Mouse (Mus musculus) kidney, adult 2 months (tissue): Measurements from ENCODE around the gene Fam122a. TPM values are rescaled to one million over a fixed set of nuclear protein-coding genes. Genes with fewer than 3 reads are reported as not detected.
A peak's percentile ranks its signal among the peaks of the same experiment; 100 is the strongest.

Experiments used
- DNase-seq: peaks from one replicate; pipeline ENCODE4 v3.0.0; 2021
- H3K27ac ChIP-seq: fragments of 200-500 bp; 2 replicates; pipeline ENCODE4 v1.5.1; 2012; ENCODE audit warnings: low read depth, low read length, control low read depth, inconsistent platforms; ENCODE audit not compliant: insufficient read depth
- H3K27me3 ChIP-seq: fragments of 200-500 bp; replicated peaks from 2 replicates; pipeline ENCODE4 v1.6.1; 2012; ENCODE audit warnings: mild to moderate bottlenecking, moderate library complexity, low read length, inconsistent platforms; ENCODE audit not compliant: control insufficient read depth, insufficient read depth
- H3K36me3 ChIP-seq: fragments of 200-500 bp; 2 replicates; pipeline ENCODE4 v1.6.1; 2012; ENCODE audit warnings: mild to moderate bottlenecking, moderate library complexity, low read length, inconsistent platforms; ENCODE audit not compliant: control insufficient read depth, insufficient read depth
- H3K4me1 ChIP-seq: fragments of 200-500 bp; 2 replicates; pipeline ENCODE4 v1.6.1; 2011; ENCODE audit warnings: low read length; ENCODE audit not compliant: control insufficient read depth, insufficient read depth
- H3K4me3 ChIP-seq: fragments of 200-500 bp; 2 replicates; pipeline ENCODE4 v1.5.1; 2011; ENCODE audit warnings: mild to moderate bottlenecking, low read depth, low read length, control low read depth; ENCODE audit not compliant: insufficient read depth
- CTCF ChIP-seq: fragments of 200-500 bp; conservative IDR thresholded peaks from 2 replicates; pipeline ENCODE4 v1.5.1; 2011; ENCODE audit warnings: low read depth, mild to moderate bottlenecking, control low read depth, low read length, moderate library complexity, mixed read lengths; ENCODE audit not compliant: insufficient read depth, insufficient read length
- POLR2A ChIP-seq: fragments of 200-500 bp; IDR thresholded peaks from one replicate; pipeline ENCODE4 v1.6.1; 2011; ENCODE audit warnings: low read depth, low read length, control low read depth
- whole genome bisulfite sequencing: fragments of 180-500 bp; shearing (Covaris S2); methylation state at CpG from one replicate; pipeline ENCODE4 v1.1.7; 2018; 5-methylcytosine and 5-hydroxymethylcytosine counted together
- polyA plus RNA-seq: library from polyadenylated mRNA; depleted of rRNA; stranded (reverse); fragments of >200 nt; gene quantifications from 2 replicates; pipeline ENCODE4 v1.2.3, GENCODE M21; 2012; rRNA removed

The Fam122a gene
- polyA plus RNA-seq, 1 experiment: 31.3 TPM

DNA sequence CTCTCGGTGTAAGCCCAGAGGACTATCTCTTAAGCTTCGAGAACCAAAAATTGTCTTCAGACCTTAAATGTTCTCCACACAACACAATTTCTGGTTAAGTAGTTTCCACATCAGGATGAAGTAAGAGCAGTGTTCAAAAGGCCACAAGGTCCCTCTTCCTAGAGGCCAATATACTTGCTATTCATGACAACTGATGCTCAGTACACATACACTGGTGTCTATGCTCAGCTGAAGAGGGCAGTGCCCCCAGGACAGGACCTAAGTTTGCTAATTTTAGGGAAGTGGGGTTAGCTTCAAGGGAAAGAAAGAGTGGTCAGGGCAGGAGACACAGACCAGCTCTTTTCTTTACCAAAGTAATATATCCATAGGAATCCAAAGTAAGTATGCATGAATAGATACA lies 45.8 kb downstream of the Fam122a start:
- Histone ChIP-seq H3K27ac (no peak overlapping the region), H3K4me1 (no peaks in the 10 kb centered on the region; the same call in 1 of the 2 replicates), H3K4me3 (no peak overlapping the region), H3K27me3 (no peaks in the 10 kb centered on the region), H3K36me3 (no peaks in the 10 kb centered on the region)
- no peak for DNase-seq
- 92% methylated on average over 2 of the region's 2 CpGs for WGBS
- TF ChIP-seq POLR2A: no peak
- no peak for TF ChIP-seq CTCF

DNA sequence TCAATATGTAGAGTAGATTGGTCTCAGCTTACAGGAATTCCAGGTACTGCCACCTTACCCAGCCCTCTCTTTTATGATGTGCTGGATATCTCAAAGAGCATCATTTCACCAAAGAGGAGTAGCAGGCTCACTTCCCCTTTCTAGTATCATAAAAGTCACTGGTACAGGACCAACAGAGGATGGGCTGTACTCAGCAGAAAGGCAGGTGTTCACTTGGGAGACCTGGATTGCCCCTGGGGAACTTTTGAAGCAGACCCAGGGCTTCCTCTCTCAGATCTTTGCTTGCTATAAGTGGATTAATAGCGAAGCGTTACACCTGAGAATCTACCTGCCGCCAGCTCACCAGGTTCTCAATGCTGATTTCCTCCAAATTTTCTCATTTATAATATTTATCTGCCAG lies 49.1 kb downstream of the Fam122a start:
- H3K4me3 ChIP-seq: no peak overlapping the region
- no peak overlapping the region for H3K27ac ChIP-seq
- H3K4me1 ChIP-seq: no peaks in the 10 kb centered on the region
- no peaks in the 10 kb centered on the region for H3K36me3 ChIP-seq
- 98% methylated on average over 3 of the region's 3 CpGs for WGBS
- no peak for DNase-seq
- H3K27me3 ChIP-seq: no peaks in the 10 kb centered on the region
- TF ChIP-seq CTCF: no peak

DNA sequence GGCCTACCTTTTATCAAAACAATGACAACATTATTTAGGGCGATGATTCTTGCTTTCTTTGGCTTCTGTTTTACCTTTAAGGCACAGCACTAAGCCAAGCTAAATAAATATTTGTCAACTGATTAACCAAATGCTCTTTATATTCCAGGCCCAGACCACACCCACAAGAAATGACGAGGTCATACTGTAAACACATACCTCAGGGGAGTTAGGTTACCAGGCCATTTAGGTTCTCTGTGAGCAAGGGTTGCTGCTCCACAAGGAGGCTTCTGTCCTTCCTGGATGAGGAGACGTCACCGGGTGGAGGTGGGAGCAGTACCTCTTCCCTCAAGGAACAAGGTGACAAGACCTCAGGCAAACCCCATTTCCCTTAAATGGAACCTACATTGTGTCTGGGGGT lies 49.9 kb downstream of the Fam122a start:
- WGBS: 60% methylated on average over 4 of the region's 4 CpGs
- DNase-seq: no peak

DNA sequence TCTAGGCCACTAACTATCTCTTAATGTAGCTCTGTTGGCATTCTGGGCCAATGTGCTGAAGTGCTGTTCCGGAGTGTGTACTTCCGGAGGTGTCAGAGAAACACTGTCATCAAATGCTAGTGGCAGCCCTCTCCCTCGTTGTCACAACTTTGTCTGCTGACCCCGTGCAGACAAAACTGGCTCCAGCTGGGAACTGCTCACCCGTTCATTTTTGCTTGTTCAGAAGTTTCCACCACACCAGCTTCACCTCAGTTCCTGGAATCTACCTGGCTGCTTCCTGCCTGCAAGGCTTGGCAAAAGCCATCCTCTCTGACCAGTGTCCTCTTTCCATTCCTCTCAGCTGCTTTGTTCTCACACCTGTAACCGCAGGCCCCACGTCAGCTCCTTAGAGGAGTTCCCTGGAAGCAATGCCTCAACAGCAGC lies 50.4 kb downstream of the Fam122a start:
- Histone ChIP-seq H3K4me3 (no peak overlapping the region), H3K27me3 (no peaks in the 10 kb centered on the region), H3K27ac (no peak overlapping the region), H3K36me3 (no peaks in the 10 kb centered on the region), H3K4me1 (no peaks in the 10 kb centered on the region)
- WGBS: 56% methylated on average over 7 of the region's 7 CpGs
- peak; percentile 21 for DNase-seq
- TF ChIP-seq CTCF (no peak), POLR2A (no peak)

More for the DNA sequence above, 49.9 kb downstream of the Fam122a start:
- Histone ChIP-seq H3K4me3 (no peak overlapping the region), H3K36me3 (no peaks in the 10 kb centered on the region), H3K27ac (no peak overlapping the region), H3K27me3 (no peaks in the 10 kb centered on the region), H3K4me1 (no peaks in the 10 kb centered on the region)
- no peak for TF ChIP-seq POLR2A
- no peak for TF ChIP-seq CTCF

Other genes with a start within 250 kb of the Fam122a start
- gene Fxn, start 196.8 kb downstream of the Fam122a start, polyA plus RNA-seq: 25.7 and 29.2 TPM in 2 replicates
- 3.7 and 4.0 TPM in 2 replicates for gene Pip5k1b, start 78.5 kb upstream of the Fam122a start, polyA plus RNA-seq
- 16.0 and 17.4 TPM in 2 replicates for gene Tmem252, start 196.7 kb upstream of the Fam122a start, polyA plus RNA-seq